Mouse (Mus musculus) heart, adult 8-10 months (tissue): ENCODE data around the gene Mettl24. TPM values are rescaled to one million over a fixed set of nuclear protein-coding genes. Genes with fewer than 3 reads are reported as not detected.
A peak's percentile ranks its signal among the peaks of the same experiment; 100 is the strongest.
"Not testable (repeated sequence)": the region's sequence is repeated elsewhere in the genome, so short reads cannot be mapped to it uniquely, and the experiment has no call there.

Experiments
- DNase-seq: peaks from one replicate; pipeline ENCODE4 v3.0.0; 2022; ENCODE audit warnings: low spot score
- total RNA-seq, 4 experiments: library from RNA; stranded (reverse); gene quantifications; 2 replicates each; pipeline ENCODE4 v1.2.4; 2022

The Mettl24 gene
- total RNA-seq, 4 experiments from 2014 or later, result 0.90 to 2.4 (median 1.5) TPM

- DNase-seq, result no peak
These were observed 123.1 kb downstream of the Mettl24 start for GRCm38 (mm10) chr10:40806221-40806620.

GRCm38 (mm10) chr10:40809411-40809910 lies 126.4 kb downstream of the Mettl24 start:
- not testable (repeated sequence) for DNase-seq

GRCm38 (mm10) chr10:40813627-40814026 lies 130.5 kb downstream of the Mettl24 start:
- no peak for DNase-seq

- no peak for DNase-seq
These were observed 133.4 kb downstream of the Mettl24 start for GRCm38 (mm10) chr10:40816471-40816870.

GRCm38 (mm10) chr10:40825952-40826351 lies 142.9 kb downstream of the Mettl24 start:
- DNase-seq, result no peak

GRCm38 (mm10) chr10:40827706-40828105 lies 144.6 kb downstream of the Mettl24 start:
- DNase-seq, result no peak

- no peak for DNase-seq
These were observed 147.2 kb downstream of the Mettl24 start for GRCm38 (mm10) chr10:40830312-40830711.

DNA sequence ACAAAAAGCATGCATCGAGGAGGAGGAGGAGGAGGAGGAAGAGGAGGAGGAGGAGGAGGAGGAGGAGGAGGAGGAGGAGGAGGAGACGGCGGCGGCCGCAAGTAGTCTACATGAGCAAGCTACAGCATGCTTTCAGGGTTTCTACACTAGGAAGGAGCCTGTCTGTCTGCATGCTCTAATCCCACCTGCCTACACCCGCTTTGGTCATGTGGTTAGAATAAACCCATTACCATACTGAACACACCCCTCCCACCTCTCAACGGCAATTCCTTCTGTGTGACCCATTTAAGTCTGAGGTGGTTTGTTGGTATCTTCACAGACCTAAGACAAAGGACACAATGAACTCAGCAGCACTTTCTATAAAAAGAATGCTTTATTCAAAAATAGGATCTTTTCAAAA lies 148.2 kb downstream of the Mettl24 start:
- DNase-seq, result no peak

DNA sequence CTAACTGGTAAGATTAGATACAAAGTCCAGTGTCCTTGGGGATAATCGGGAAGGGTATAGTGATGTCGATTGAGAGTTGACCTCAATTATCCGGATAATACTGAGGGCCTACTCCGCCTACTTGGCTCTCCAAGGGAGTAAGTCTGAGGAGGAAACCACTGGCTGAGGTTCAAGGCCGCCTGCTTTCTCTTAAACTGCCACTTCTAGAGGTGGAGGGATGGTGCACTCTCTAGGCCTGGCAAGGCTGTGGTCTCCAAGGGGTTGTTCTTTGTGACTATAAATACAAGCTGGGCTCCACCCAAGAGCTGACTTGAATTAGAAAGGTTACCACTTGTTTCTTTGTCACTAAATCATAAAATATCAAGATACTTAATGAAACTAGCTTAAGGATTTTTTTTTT lies 157.0 kb downstream of the Mettl24 start:
- DNase-seq, result peak; percentile 28

- no peak for DNase-seq
These were observed 160.8 kb downstream of the Mettl24 start for GRCm38 (mm10) chr10:40843841-40844240.

DNA sequence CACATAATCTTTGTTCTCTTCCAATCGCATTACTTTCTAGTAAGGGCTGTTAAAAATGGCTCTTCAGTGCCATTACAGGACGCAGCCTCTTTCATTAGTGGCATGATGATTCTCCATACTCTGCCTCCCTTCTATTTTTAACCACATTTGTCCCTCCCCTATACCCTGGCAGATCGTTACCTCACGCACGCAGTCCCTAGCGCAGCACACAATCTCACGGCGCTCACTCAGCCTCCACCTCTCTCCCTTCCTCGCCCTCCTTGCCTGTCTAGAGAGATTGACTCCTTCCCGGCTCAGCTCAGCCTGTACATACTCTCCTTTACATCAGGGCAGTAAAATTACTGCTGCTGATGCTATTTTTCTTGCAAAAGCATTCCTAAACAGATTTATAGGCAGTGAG lies 161.5 kb downstream of the Mettl24 start:
- peak; percentile 7 for DNase-seq

DNA sequence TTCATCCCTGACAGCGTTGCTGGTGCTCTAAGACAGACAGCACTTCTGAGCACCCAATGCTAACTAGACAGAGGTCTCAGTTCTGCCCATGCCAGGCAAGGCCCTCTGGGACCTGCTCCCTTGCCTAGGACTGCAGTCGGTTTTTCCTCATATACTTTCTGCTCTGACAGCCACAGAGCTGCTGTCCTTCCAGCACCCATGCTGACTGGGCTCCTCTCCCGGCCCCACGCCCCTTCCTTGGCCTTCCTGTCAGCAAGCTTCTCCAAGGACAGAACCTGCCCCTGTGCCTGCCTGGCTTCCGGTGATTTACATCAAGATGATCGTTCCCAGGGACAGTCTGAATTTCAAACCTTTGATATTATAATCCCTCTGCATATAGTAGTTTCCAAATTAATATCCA lies 162.5 kb downstream of the Mettl24 start:
- no peak for DNase-seq

- DNase-seq, result no peak
These were observed 164.2 kb downstream of the Mettl24 start for GRCm38 (mm10) chr10:40847176-40847874.

DNA sequence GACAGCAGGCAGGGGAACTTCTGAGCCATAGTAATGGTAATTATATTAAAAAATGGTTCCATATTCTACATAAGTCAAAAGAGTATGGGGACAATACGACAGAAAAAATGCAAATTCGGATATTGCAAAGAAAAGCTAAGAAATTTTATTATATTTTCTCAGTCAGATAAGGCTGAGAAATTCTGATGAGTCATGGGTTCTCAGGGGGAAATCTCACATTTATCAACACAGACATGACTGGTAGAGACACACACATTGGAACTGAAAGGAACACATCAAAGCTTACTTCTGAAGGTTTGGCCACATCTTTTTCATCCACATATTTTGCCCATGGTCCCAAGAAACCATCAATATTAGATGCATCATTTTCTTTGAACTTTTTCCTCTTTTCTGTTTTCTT lies 167.6 kb downstream of the Mettl24 start:
- DNase-seq, result no peak

- DNase-seq, result no peak
These were observed 168.1 kb downstream of the Mettl24 start for GRCm38 (mm10) chr10:40851138-40851537.

DNA sequence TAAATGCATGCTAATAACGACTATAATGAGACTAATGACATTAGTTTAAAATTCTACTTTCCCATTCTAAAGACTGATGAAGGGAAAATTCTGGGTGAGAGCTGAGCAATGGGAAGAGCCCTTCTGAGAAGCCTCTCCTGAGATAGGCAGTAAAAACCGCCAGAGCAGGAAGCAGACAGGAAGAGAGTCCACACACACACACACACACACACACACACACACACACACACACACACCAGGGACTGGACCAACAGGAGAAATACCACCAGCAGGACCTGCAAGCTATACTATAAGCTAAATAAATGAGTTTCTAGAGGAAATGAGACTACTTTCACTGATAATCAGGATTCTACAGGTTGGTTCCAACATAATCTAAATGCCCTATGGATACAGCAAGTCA lies 172.5 kb downstream of the Mettl24 start:
- no peak for DNase-seq

- no peak for DNase-seq
These were observed 173.6 kb downstream of the Mettl24 start for GRCm38 (mm10) chr10:40856703-40857102.

DNA sequence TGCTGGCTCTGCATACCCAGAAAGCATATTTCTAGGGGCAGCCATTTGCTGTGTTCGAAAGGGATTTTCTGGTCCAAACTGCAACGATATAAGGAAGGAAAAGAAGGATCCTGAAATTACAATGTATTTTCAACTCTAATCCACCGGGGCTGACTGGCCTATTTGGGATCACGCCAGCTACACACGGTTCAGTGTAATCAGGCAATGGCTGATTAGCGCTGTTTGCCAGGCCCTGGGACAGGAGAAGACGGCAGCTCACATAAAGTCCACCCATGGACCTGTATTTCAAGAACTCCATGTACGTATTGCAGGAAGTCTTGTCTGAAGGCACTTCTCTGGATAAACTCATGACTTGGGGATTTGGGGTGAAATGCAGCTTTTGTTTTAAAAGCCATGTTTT lies 174.5 kb downstream of the Mettl24 start:
- no peak for DNase-seq

Other genes starting within 250 kb of the Mettl24 start
- not detected for gene Slc22a16, start 112.9 kb upstream of the Mettl24 start, total RNA-seq
- gene Ddo, start 53.3 kb upstream of the Mettl24 start, total RNA-seq, result 10 to 100 TPM; 29.8 to 39.9 (median 33.4) TPM
- 10 to 100 TPM; 15.8 to 20.9 (median 20.0) TPM for gene Cdc40, start 200.0 kb downstream of the Mettl24 start, total RNA-seq
- gene Wasf1, start 200.2 kb downstream of the Mettl24 start, total RNA-seq, result under 1 TPM; 0.14 to 0.79 (median 0.43) TPM